Mouse (Mus musculus) liver, embryonic 13.5 days (tissue): Measurements from ENCODE around the gene Tln1. TPM values are rescaled to one million over a fixed set of nuclear protein-coding genes. Genes with fewer than 3 reads are reported as not detected.

Source experiments
- ATAC-seq: fragments of 200-750 bp; cut with Nextera tagmentation; 2 replicates; pipeline ENCODE4 v1.8.0; 2017; ENCODE audit warnings: low read depth, mild to moderate bottlenecking, moderate number of reproducible peaks, moderate library complexity
- DNase-seq: peaks from one replicate; pipeline ENCODE4 v3.0.0; 2022
- H3K27ac ChIP-seq: fragments of 300-500 bp; sonication (generic); 2 replicates; pipeline ENCODE4 v1.5.1; 2015; ENCODE audit warnings: moderate library complexity, mild to moderate bottlenecking, inconsistent platforms
- H3K27me3 ChIP-seq: fragments of 300-500 bp; sonication (generic); 2 replicates; pipeline ENCODE4 v1.6.1; 2015; ENCODE audit warnings: mild to moderate bottlenecking, inconsistent platforms
- H3K36me3 ChIP-seq: fragments of 300-500 bp; sonication (generic); 2 replicates; pipeline ENCODE4 v1.6.1; 2015; ENCODE audit warnings: mild to moderate bottlenecking, inconsistent platforms
- H3K4me1 ChIP-seq: fragments of 300-500 bp; sonication (generic); replicated peaks from 2 replicates; pipeline ENCODE4 v1.6.1; 2015; ENCODE audit warnings: inconsistent platforms
- H3K4me2 ChIP-seq: fragments of 300-500 bp; sonication (generic); 2 replicates; pipeline ENCODE4 v1.6.1; 2015; ENCODE audit warnings: inconsistent platforms, mild to moderate bottlenecking, moderate library complexity
- H3K4me3 ChIP-seq: fragments of 300-500 bp; sonication (generic); replicated peaks from 2 replicates; pipeline ENCODE4 v1.5.1; 2015; ENCODE audit warnings: mild to moderate bottlenecking, inconsistent platforms
- H3K9ac ChIP-seq: fragments of 300-500 bp; sonication (generic); 2 replicates; pipeline ENCODE4 v1.6.1; 2015; ENCODE audit warnings: mild to moderate bottlenecking, inconsistent platforms
- H3K9me3 ChIP-seq: fragments of 300-500 bp; sonication (generic); replicated peaks from 2 replicates; pipeline ENCODE4 v1.6.1; 2016; ENCODE audit warnings: inconsistent platforms
- WGBS: fragments of 180-500 bp; shearing (Covaris S2); methylation state at CpG from one replicate; pipeline ENCODE4 v1.1.7; 2015; ENCODE audit not compliant: insufficient replicate concordance; 5-methylcytosine and 5-hydroxymethylcytosine counted together
- polyA plus RNA-seq: library from polyadenylated mRNA; unstranded; fragments of >200 nt; fragmentation: Nextera tagmentation; extraction: Ambion mirVana; gene quantifications from 2 replicates; pipeline ENCODE4 v1.2.1, GENCODE M21; 2015

The Tln1 gene
- polyA plus RNA-seq, 1 experiment from 2014 or later: 38.6 TPM

GRCm38 (mm10) chr4:43536031-43536430 is 26.5 kb downstream of the Tln1 start:
- Histone ChIP-seq H3K9ac (no peak overlapping the region), H3K36me3 (peaks cover 100% of the 10 kb centered on the region), H3K27ac (no peak overlapping the region), H3K27me3 (no peaks in the 10 kb centered on the region), H3K4me3 (no peak overlapping the region), H3K4me2 (no peak overlapping the region), H3K9me3 (no peaks in the 10 kb centered on the region), H3K4me1 (0 out of 2 replicates have a peak, but pooled peaks cover under 1% of the 10 kb centered on the region)
- no peak for ATAC-seq
- 89% methylated on average over 9 of the region's 9 CpGs for WGBS
- no peak for DNase-seq

- Histone ChIP-seq H3K9ac (no peak overlapping the region), H3K27ac (no peak overlapping the region), H3K4me2 (no peak overlapping the region), H3K9me3 (no peaks in the 10 kb centered on the region), H3K4me1 (0 out of 2 replicates have a peak, but pooled peaks cover 4% of the 10 kb centered on the region), H3K36me3 (peaks cover 100% of the 10 kb centered on the region), H3K27me3 (no peaks in the 10 kb centered on the region), H3K4me3 (no peak overlapping the region)
- no peak for DNase-seq
- WGBS: 91% methylated on average over 8 of the region's 8 CpGs
- ATAC-seq: no peak
Measured at GRCm38 (mm10) chr4:43535628-43536027, 26.9 kb downstream of the Tln1 start.

GRCm38 (mm10) chr4:43533270-43533669 is 29.2 kb downstream of the Tln1 start:
- Histone ChIP-seq H3K9ac (no peak overlapping the region), H3K9me3 (no peaks in the 10 kb centered on the region), H3K27me3 (no peaks in the 10 kb centered on the region), H3K4me1 (peaks cover 12% of the 10 kb centered on the region), H3K4me2 (no peak overlapping the region), H3K4me3 (no peak overlapping the region), H3K36me3 (peaks cover 79% of the 10 kb centered on the region), H3K27ac (no peak overlapping the region)
- no peak for ATAC-seq
- WGBS: 88% methylated on average over 9 of the region's 9 CpGs
- DNase-seq: no peak

GRCm38 (mm10) chr4:43530581-43530980 is 31.9 kb downstream of the Tln1 start:
- Histone ChIP-seq H3K9ac (no peak overlapping the region), H3K27ac (0 out of 2 replicates have a peak overlapping the region, but pooled peaks have one; percentile 13), H3K4me2 (no peak overlapping the region), H3K4me1 (peaks cover 12% of the 10 kb centered on the region), H3K27me3 (peaks cover 22% of the 10 kb centered on the region), H3K36me3 (peaks cover 52% of the 10 kb centered on the region), H3K4me3 (no peak overlapping the region), H3K9me3 (no peaks in the 10 kb centered on the region)
- 20% methylated on average over 7 of the region's 7 CpGs for WGBS
- peak; percentile 71 for DNase-seq
- no peak for ATAC-seq

GRCm38 (mm10) chr4:43530081-43530501 is 32.4 kb downstream of the Tln1 start:
- Histone ChIP-seq H3K4me1 (peaks cover 12% of the 10 kb centered on the region), H3K27ac (0 out of 2 replicates have a peak overlapping the region, but pooled peaks have one; percentile 13), H3K4me2 (no peak overlapping the region), H3K36me3 (peaks cover 47% of the 10 kb centered on the region), H3K9me3 (no peaks in the 10 kb centered on the region), H3K4me3 (no peak overlapping the region), H3K9ac (peak overlapping the region; percentile 26; the same call in 1 of the 2 replicates), H3K27me3 (peaks cover 26% of the 10 kb centered on the region)
- peak; percentile 47 for ATAC-seq
- 50% methylated on average over 8 of the region's 8 CpGs for WGBS
- DNase-seq: no peak

GRCm38 (mm10) chr4:43528487-43528886 is 34.0 kb downstream of the Tln1 start:
- 78% methylated on average over 9 of the region's 9 CpGs for WGBS
- H3K27ac ChIP-seq: no peak overlapping the region
- H3K9ac ChIP-seq: no peak overlapping the region
- no peak overlapping the region for H3K4me3 ChIP-seq
- peaks cover 31% of the 10 kb centered on the region for H3K36me3 ChIP-seq
- peaks cover 22% of the 10 kb centered on the region for H3K4me1 ChIP-seq
- ATAC-seq (no peak), DNase-seq (no peak)
- peaks cover 43% of the 10 kb centered on the region for H3K27me3 ChIP-seq
- H3K9me3 ChIP-seq: no peaks in the 10 kb centered on the region
- H3K4me2 ChIP-seq: no peak overlapping the region

- Histone ChIP-seq H3K4me3 (no peak overlapping the region), H3K4me2 (no peak overlapping the region), H3K9ac (no peak overlapping the region), H3K9me3 (no peaks in the 10 kb centered on the region), H3K27me3 (peaks cover 49% of the 10 kb centered on the region), H3K36me3 (peaks cover 25% of the 10 kb centered on the region), H3K27ac (no peak overlapping the region), H3K4me1 (peaks cover 28% of the 10 kb centered on the region)
- no peak for DNase-seq
- ATAC-seq: no peak
- whole genome bisulfite sequencing: 60% methylated on average over 5 of the region's 5 CpGs
Measured at GRCm38 (mm10) chr4:43527880-43528279, 34.6 kb downstream of the Tln1 start.

GRCm38 (mm10) chr4:43519956-43520355 is 42.5 kb downstream of the Tln1 start:
- Histone ChIP-seq H3K4me3 (no peak overlapping the region), H3K4me1 (peaks cover 42% of the 10 kb centered on the region), H3K9ac (no peak overlapping the region), H3K4me2 (peak overlapping the region; percentile 31), H3K36me3 (no peaks in the 10 kb centered on the region), H3K27ac (no peak overlapping the region), H3K9me3 (no peaks in the 10 kb centered on the region), H3K27me3 (peaks cover 62% of the 10 kb centered on the region)
- peak; percentile 61 for DNase-seq
- 20% methylated on average over 6 of the region's 6 CpGs for WGBS
- ATAC-seq: no peak

GRCm38 (mm10) chr4:43519551-43519950 is 42.9 kb downstream of the Tln1 start:
- ATAC-seq (no peak), DNase-seq (no peak)
- H3K27me3 ChIP-seq: peaks cover 58% of the 10 kb centered on the region
- 49% methylated on average over 10 of the region's 10 CpGs for WGBS
- H3K4me1 ChIP-seq: peaks cover 42% of the 10 kb centered on the region
- no peak overlapping the region for H3K27ac ChIP-seq
- H3K4me2 ChIP-seq: peak overlapping the region; percentile 31
- H3K9me3 ChIP-seq: no peaks in the 10 kb centered on the region
- no peak overlapping the region for H3K9ac ChIP-seq
- H3K4me3 ChIP-seq: no peak overlapping the region
- no peaks in the 10 kb centered on the region for H3K36me3 ChIP-seq

- Histone ChIP-seq H3K27me3 (peaks cover 26% of the 10 kb centered on the region), H3K9ac (no peak overlapping the region), H3K4me3 (no peak overlapping the region), H3K27ac (no peak overlapping the region), H3K9me3 (no peaks in the 10 kb centered on the region), H3K4me1 (peaks cover 25% of the 10 kb centered on the region), H3K36me3 (no peaks in the 10 kb centered on the region), H3K4me2 (no peak overlapping the region)
- ATAC-seq (no peak), DNase-seq (no peak)
- 52% methylated on average over 11 of the region's 11 CpGs for WGBS
Measured at GRCm38 (mm10) chr4:43515764-43516708, 46.5 kb downstream of the Tln1 start.

- Histone ChIP-seq H3K4me2 (no peak overlapping the region), H3K9me3 (no peaks in the 10 kb centered on the region), H3K4me3 (no peak overlapping the region), H3K4me1 (peaks cover 18% of the 10 kb centered on the region), H3K27ac (no peak overlapping the region), H3K36me3 (no peaks in the 10 kb centered on the region), H3K9ac (no peak overlapping the region), H3K27me3 (0 out of 2 replicates have a peak, but pooled peaks cover 6% of the 10 kb centered on the region)
- DNase-seq (no peak), ATAC-seq (no peak)
- 70% methylated on average over 4 of the region's 4 CpGs for WGBS
Measured at GRCm38 (mm10) chr4:43513791-43514190, 48.7 kb downstream of the Tln1 start.
